Mouse (Mus musculus) heart, embryonic 15.5 days (tissue): Measurements from ENCODE around the gene Tmod4. TPM values are rescaled to one million over a fixed set of nuclear protein-coding genes. Genes with fewer than 3 reads are reported as not detected.

ENCODE experiments used
- ATAC-seq: fragments of 200-750 bp; cut with Nextera tagmentation; replicated peaks from 2 replicates; pipeline ENCODE4 v1.8.0; 2017; ENCODE audit warnings: low read depth, moderate TSS enrichment; ENCODE audit not compliant: insufficient number of reproducible peaks, insufficient read depth, low FRiP score
- H3K27ac ChIP-seq: fragments of 300-500 bp; sonication (generic); 2 replicates; pipeline ENCODE4 v1.5.1; 2015; ENCODE audit warnings: mild to moderate bottlenecking, inconsistent platforms
- H3K27me3 ChIP-seq: fragments of 300-500 bp; sonication (generic); 2 replicates; pipeline ENCODE4 v1.6.1; 2015; ENCODE audit warnings: inconsistent platforms
- H3K36me3 ChIP-seq: fragments of 300-500 bp; sonication (generic); 2 replicates; pipeline ENCODE4 v1.6.1; 2015; ENCODE audit warnings: mild to moderate bottlenecking, inconsistent platforms
- H3K4me1 ChIP-seq: fragments of 300-500 bp; sonication (generic); replicated peaks from 2 replicates; pipeline ENCODE4 v1.6.1; 2015; ENCODE audit warnings: inconsistent platforms
- H3K4me2 ChIP-seq: fragments of 300-500 bp; sonication (generic); 2 replicates; pipeline ENCODE4 v1.6.1; 2015; ENCODE audit warnings: inconsistent platforms, mild to moderate bottlenecking, moderate library complexity
- H3K4me3 ChIP-seq: fragments of 300-500 bp; sonication (generic); 2 replicates; pipeline ENCODE4 v1.5.1; 2015; ENCODE audit warnings: mild to moderate bottlenecking, inconsistent platforms
- H3K9ac ChIP-seq: fragments of 300-500 bp; sonication (generic); 2 replicates; pipeline ENCODE4 v1.6.1; 2015; ENCODE audit warnings: mild to moderate bottlenecking, inconsistent platforms
- H3K9me3 ChIP-seq: fragments of 300-500 bp; sonication (generic); replicated peaks from 2 replicates; pipeline ENCODE4 v1.6.1; 2016; ENCODE audit warnings: inconsistent platforms
- WGBS: fragments of 180-500 bp; shearing (Covaris S2); methylation state at CpG from one replicate; pipeline ENCODE4 v1.1.7; 2015; ENCODE audit warnings: mixed read lengths; 5-methylcytosine and 5-hydroxymethylcytosine counted together
- polyA plus RNA-seq: library from polyadenylated mRNA; unstranded; fragments of >200 nt; fragmentation: Nextera tagmentation; extraction: Ambion mirVana; gene quantifications from 2 replicates; pipeline ENCODE4 v1.2.1, GENCODE M21; 2015

Gene Tmod4
- polyA plus RNA-seq, 1 experiment from 2014 or later: 2.1 TPM

- Histone ChIP-seq H3K27me3 (no peaks in the 10 kb centered on the region), H3K36me3 (peaks cover 15% of the 10 kb centered on the region; the same call in 1 of the 2 replicates), H3K27ac (no peak overlapping the region), H3K4me2 (no peak overlapping the region), H3K4me1 (peaks cover 21% of the 10 kb centered on the region), H3K9ac (no peak overlapping the region), H3K9me3 (no peaks in the 10 kb centered on the region), H3K4me3 (no peak overlapping the region)
- 83% methylated on average over 3 of the region's 3 CpGs for WGBS
- no peak for ATAC-seq
Observed at GRCm38 (mm10) chr3:95136336-95136735, 12.1 kb downstream of the Tmod4 start.

GRCm38 (mm10) chr3:95139586-95140288 is 15.5 kb downstream of the Tmod4 start:
- Histone ChIP-seq H3K4me3 (0 out of 2 replicates have a peak overlapping the region, but pooled peaks have one; percentile 6), H3K9ac (no peak overlapping the region), H3K9me3 (no peaks in the 10 kb centered on the region), H3K4me2 (peak overlapping the region; percentile 21; the same call in 1 of the 2 replicates), H3K36me3 (peaks cover 9% of the 10 kb centered on the region; the same call in 1 of the 2 replicates), H3K27me3 (no peaks in the 10 kb centered on the region), H3K4me1 (peaks cover 12% of the 10 kb centered on the region), H3K27ac (no peak overlapping the region)
- no peak for ATAC-seq
- WGBS: 61% methylated on average over 25 of the region's 25 CpGs

GRCm38 (mm10) chr3:95140289-95140595 is 16.0 kb downstream of the Tmod4 start:
- no peak overlapping the region for H3K27ac ChIP-seq
- 0 out of 2 replicates have a peak overlapping the region, but pooled peaks have one; percentile 6 for H3K4me3 ChIP-seq
- WGBS: 50% methylated on average over 18 of the region's 18 CpGs
- peak overlapping the region; percentile 21; the same call in 1 of the 2 replicates for H3K4me2 ChIP-seq
- no peaks in the 10 kb centered on the region for H3K27me3 ChIP-seq
- peaks cover 9% of the 10 kb centered on the region; the same call in 1 of the 2 replicates for H3K36me3 ChIP-seq
- H3K9me3 ChIP-seq: no peaks in the 10 kb centered on the region
- H3K4me1 ChIP-seq: peaks cover 8% of the 10 kb centered on the region
- no peak for ATAC-seq
- H3K9ac ChIP-seq: no peak overlapping the region

- peaks cover 9% of the 10 kb centered on the region; the same call in 1 of the 2 replicates for H3K36me3 ChIP-seq
Observed at GRCm38 (mm10) chr3:95140795-95141194, 16.5 kb downstream of the Tmod4 start.

GRCm38 (mm10) chr3:95141474-95141873 is 17.2 kb downstream of the Tmod4 start:
- peaks cover 9% of the 10 kb centered on the region; the same call in 1 of the 2 replicates for H3K36me3 ChIP-seq
- no peaks in the 10 kb centered on the region for H3K9me3 ChIP-seq
- no peak overlapping the region for H3K4me3 ChIP-seq
- H3K9ac ChIP-seq: no peak overlapping the region
- H3K27ac ChIP-seq: no peak overlapping the region
- H3K4me1 ChIP-seq: no peaks in the 10 kb centered on the region
- WGBS: 85% methylated on average over 9 of the region's 9 CpGs
- H3K4me2 ChIP-seq: peak overlapping the region; percentile 8; the same call in 1 of the 2 replicates
- no peak for ATAC-seq
- H3K27me3 ChIP-seq: no peaks in the 10 kb centered on the region

More at GRCm38 (mm10) chr3:95140795-95141194, 16.5 kb downstream of the Tmod4 start:
- H3K27ac ChIP-seq: no peak overlapping the region
- ATAC-seq: no peak
- no peak overlapping the region for H3K9ac ChIP-seq
- H3K4me2 ChIP-seq: 0 out of 2 replicates have a peak overlapping the region, but pooled peaks have one; percentile 21
- H3K9me3 ChIP-seq: no peaks in the 10 kb centered on the region
- 87% methylated on average over 6 of the region's 6 CpGs for WGBS
- H3K4me1 ChIP-seq: peaks cover 2% of the 10 kb centered on the region
- H3K4me3 ChIP-seq: no peak overlapping the region
- no peaks in the 10 kb centered on the region for H3K27me3 ChIP-seq

- H3K4me3 ChIP-seq: no peak within 1 kb of the TSS
- no peak within 1 kb of the TSS for H3K9ac ChIP-seq
- peak within 1 kb of the TSS; percentile 8; the same call in 1 of the 2 replicates for H3K4me2 ChIP-seq
- no peak within 1 kb of the TSS for H3K27ac ChIP-seq
- ATAC-seq: no peak
- no peaks in the 10 kb centered on the region for H3K27me3 ChIP-seq
- no peaks in the 10 kb centered on the region for H3K4me1 ChIP-seq
- 83% methylated on average over 10 of the region's 10 CpGs for WGBS
- peaks cover 9% of the 10 kb centered on the region; the same call in 1 of the 2 replicates for H3K36me3 ChIP-seq
- H3K9me3 ChIP-seq: no peaks in the 10 kb centered on the region
Observed at GRCm38 (mm10) chr3:95141952-95142616, 17.8 kb downstream of the Tmod4 start, which contains the start of gene Tnfaip8l2. Gene Tnfaip8l2, minus strand, starts transcription at chr3:95142360.

- Histone ChIP-seq H3K9me3 (no peaks in the 10 kb centered on the region), H3K27ac (no peak overlapping the region), H3K27me3 (no peaks in the 10 kb centered on the region), H3K36me3 (peaks cover 9% of the 10 kb centered on the region; the same call in 1 of the 2 replicates), H3K4me1 (no peaks in the 10 kb centered on the region), H3K4me3 (no peak overlapping the region), H3K4me2 (no peak overlapping the region), H3K9ac (no peak overlapping the region)
- ATAC-seq: peak; percentile 50; the same call in 1 of the 2 replicates
- 9% methylated on average over 5 of the region's 5 CpGs for WGBS
Observed at GRCm38 (mm10) chr3:95142617-95143011, 18.3 kb downstream of the Tmod4 start.

GRCm38 (mm10) chr3:95147924-95148323 is 23.6 kb downstream of the Tmod4 start:
- Histone ChIP-seq H3K4me1 (no peaks in the 10 kb centered on the region), H3K9me3 (no peaks in the 10 kb centered on the region), H3K27ac (no peak overlapping the region), H3K9ac (no peak overlapping the region), H3K36me3 (no peaks in the 10 kb centered on the region), H3K4me2 (no peak overlapping the region), H3K27me3 (no peaks in the 10 kb centered on the region), H3K4me3 (no peak overlapping the region)
- 67% methylated on average over 3 of the region's 3 CpGs for WGBS
- no peak for ATAC-seq

GRCm38 (mm10) chr3:95153874-95154273 is 29.6 kb downstream of the Tmod4 start:
- 52% methylated on average over 4 of the region's 4 CpGs for WGBS

GRCm38 (mm10) chr3:95159511-95159986 is 35.3 kb downstream of the Tmod4 start:
- H3K9ac ChIP-seq: peak overlapping the region; percentile 54
- H3K9me3 ChIP-seq: no peaks in the 10 kb centered on the region
- no peak for ATAC-seq
- H3K27me3 ChIP-seq: 0 out of 2 replicates have a peak, but pooled peaks cover 7% of the 10 kb centered on the region
- WGBS: 15% methylated on average over 8 of the region's 8 CpGs
- peaks cover 43% of the 10 kb centered on the region for H3K4me1 ChIP-seq
- no peaks in the 10 kb centered on the region for H3K36me3 ChIP-seq
- peak overlapping the region; percentile 98 for H3K4me2 ChIP-seq
- no peak overlapping the region for H3K27ac ChIP-seq
- H3K4me3 ChIP-seq: peak overlapping the region; percentile 79

More at GRCm38 (mm10) chr3:95153874-95154273, 29.6 kb downstream of the Tmod4 start:
- Histone ChIP-seq H3K9ac (no peak overlapping the region), H3K27me3 (no peaks in the 10 kb centered on the region), H3K9me3 (no peaks in the 10 kb centered on the region), H3K27ac (no peak overlapping the region), H3K4me3 (no peak overlapping the region), H3K4me1 (no peaks in the 10 kb centered on the region), H3K36me3 (no peaks in the 10 kb centered on the region), H3K4me2 (no peak overlapping the region)
- ATAC-seq: no peak
